Comparison of ENCODE assay signal across 8 mouse cellular contexts in genomic region chr7:73617910-73618757, GRCm38 (mm10).
DNase-seq lines count a peak whose midpoint lies in the region; ATAC-seq and TF ChIP-seq lines count a peak whose summit lies in the region.

No protein-coding gene starts in this region.

- peak overlapping the region; percentile 99 for H3K9ac ChIP-seq in heart, embryonic 11.5 days (ENCODE audit: low read depth, low read length)
- H3K9ac ChIP-seq in kidney, embryonic 16.5 days (replicated peaks; ENCODE audit: low read length), result peak overlapping the region; percentile 97

- H3K9me3 ChIP-seq in heart, embryonic 11.5 days (replicated peaks; ENCODE audit: control insufficient read depth, low read length), result no peaks in the 10 kb centered on the region
- H3K9me3 ChIP-seq in kidney, embryonic 16.5 days (ENCODE audit: low read length), result no peaks in the 10 kb centered on the region

- WGBS in heart, embryonic 11.5 days (ENCODE audit: insufficient replicate concordance), result under 1% methylated on average over 81 of the region's 86 CpGs
- 0% methylated on average over 66 of the region's 86 CpGs for WGBS in kidney, embryonic 16.5 days

- peak; percentile 95 for TF ChIP-seq CTCF in brain, embryonic 14.5 days (IDR thresholded peaks at IDR 0.05; ENCODE audit: borderline replicate concordance, extremely low read depth, insufficient read depth, insufficient read length)

- DNase-seq in CD4-positive helper T cell, adult 2 months (ENCODE audit: low read depth, low spot score), result peak; percentile 99
- DNase-seq in brain, embryonic 14.5 days (ENCODE audit: low read depth), result peak; percentile 99
- DNase-seq in liver, result peak; percentile 98
- DNase-seq in monocyte, adult 2 months (ENCODE audit: low read depth in 1 of 2, low spot score in 2 of 2), result peak; percentile 98 to 99
- peak; percentile 99 for DNase-seq in spleen, postnatal 14 days (ENCODE audit: low spot score in 2 of 2)

- H3K4me1 ChIP-seq in heart, embryonic 11.5 days (ENCODE audit: control insufficient read depth, insufficient read depth, low read length), result peaks cover 8% of the 10 kb centered on the region
- peaks cover 35% of the 10 kb centered on the region for H3K4me1 ChIP-seq in kidney, embryonic 16.5 days (ENCODE audit: insufficient read depth, low read length)

- peak; percentile 89 for ATAC-seq in erythroblast, adult 5-6 weeks (replicated peaks; ENCODE audit: low FRiP score, poor library complexity, severe bottlenecking)
- ATAC-seq in heart, embryonic 11.5 days (replicated peaks; ENCODE audit: insufficient number of reproducible peaks, low FRiP score, low TSS enrichment), result peak; percentile 94
- ATAC-seq in kidney, embryonic 16.5 days (ENCODE audit: low FRiP score, low TSS enrichment), result peak; percentile 96

- H3K4me2 ChIP-seq in heart, embryonic 11.5 days, result peak overlapping the region; percentile 89
- peak overlapping the region; percentile 90 for H3K4me2 ChIP-seq in kidney, embryonic 16.5 days (replicated peaks; ENCODE audit: low read depth, low read length)

- TF ChIP-seq POLR2A in brain, embryonic 14.5 days (IDR thresholded peaks at IDR 0.05; ENCODE audit: borderline replicate concordance, extremely low read depth, insufficient read depth, insufficient read length, poor library complexity, severe bottlenecking), result peak; percentile 66

- peak overlapping the region; percentile 99 for H3K27ac ChIP-seq in heart, embryonic 11.5 days (ENCODE audit: low read depth, low read length)
- H3K27ac ChIP-seq in kidney, embryonic 16.5 days (ENCODE audit: low read length), result peak overlapping the region; percentile 100

- H3K27me3 ChIP-seq in heart, embryonic 11.5 days (ENCODE audit: control insufficient read depth, insufficient read depth, low read length), result no peaks in the 10 kb centered on the region
- H3K27me3 ChIP-seq in kidney, embryonic 16.5 days (ENCODE audit: insufficient read depth, low read length), result no peaks in the 10 kb centered on the region

- H3K4me3 ChIP-seq in heart, embryonic 11.5 days (ENCODE audit: low read depth, low read length), result peak overlapping the region; percentile 66
- peak overlapping the region; percentile 73 for H3K4me3 ChIP-seq in kidney, embryonic 16.5 days (ENCODE audit: low read length)

- no peaks in the 10 kb centered on the region for H3K36me3 ChIP-seq in heart, embryonic 11.5 days (ENCODE audit: control insufficient read depth, insufficient read depth, low read length)
- H3K36me3 ChIP-seq in kidney, embryonic 16.5 days (ENCODE audit: insufficient read depth, low read length), result no peaks in the 10 kb centered on the region

Comparison
In these comparisons a context has a peak if more than half of its experiments do, and no peak if none do; other contexts are left out.
1. Peak in every context shown above with its lines: DNase-seq, ATAC-seq, H3K4me3 ChIP-seq and H3K27ac ChIP-seq.